Mouse (Mus musculus) limb, embryonic 11.5 days (tissue): Measurements from ENCODE around the gene Rragd. TPM values are rescaled to one million over a fixed set of nuclear protein-coding genes. Genes with fewer than 3 reads are reported as not detected.
"Not testable (repeated sequence)": the region's sequence is repeated elsewhere in the genome, so short reads cannot be mapped to it uniquely, and the experiment has no call there.

Experiments used
- ATAC-seq: fragments of 200-750 bp; cut with Nextera tagmentation; 2 replicates; pipeline ENCODE4 v1.8.0; 2017; ENCODE audit warnings: low read depth; ENCODE audit not compliant: insufficient number of reproducible peaks, low FRiP score, low TSS enrichment
- DNase-seq: peaks from one replicate; pipeline ENCODE4 v3.0.0-alpha.2; 2015; ENCODE audit warnings: low spot score
- H3K27ac ChIP-seq: fragments of 300-500 bp; sonication (generic); replicated peaks from 2 replicates; pipeline ENCODE4 v1.5.1; 2014; ENCODE audit warnings: low read depth, mild to moderate bottlenecking, low read length
- H3K27me3 ChIP-seq: fragments of 300-500 bp; sonication (generic); 2 replicates; pipeline ENCODE4 v1.6.1; 2014; ENCODE audit warnings: mild to moderate bottlenecking, low read length, mixed read lengths; ENCODE audit not compliant: control insufficient read depth, insufficient read depth
- H3K36me3 ChIP-seq: fragments of 300-500 bp; sonication (generic); 2 replicates; pipeline ENCODE4 v1.6.1; 2014; ENCODE audit warnings: mild to moderate bottlenecking, low read length, moderate library complexity, mixed read lengths; ENCODE audit not compliant: control insufficient read depth, insufficient read depth
- H3K4me1 ChIP-seq: fragments of 300-500 bp; sonication (generic); 2 replicates; pipeline ENCODE4 v1.6.1; 2014; ENCODE audit warnings: low read length, mixed read lengths; ENCODE audit not compliant: control insufficient read depth, insufficient read depth
- H3K4me2 ChIP-seq: fragments of 300-500 bp; sonication (generic); 2 replicates; pipeline ENCODE4 v1.6.1; 2014; ENCODE audit warnings: low read depth, mild to moderate bottlenecking, moderate library complexity; ENCODE audit not compliant: severe bottlenecking
- H3K4me3 ChIP-seq: fragments of 300-500 bp; sonication (generic); 2 replicates; pipeline ENCODE4 v1.5.1; 2014; ENCODE audit warnings: low read depth, low read length
- H3K9ac ChIP-seq: fragments of 300-500 bp; sonication (generic); 2 replicates; pipeline ENCODE4 v1.6.1; 2014; ENCODE audit warnings: mild to moderate bottlenecking, low read length
- H3K9me3 ChIP-seq: fragments of 300-500 bp; sonication (generic); 2 replicates; pipeline ENCODE4 v1.6.1; 2016; ENCODE audit warnings: low read length; ENCODE audit not compliant: control insufficient read depth
- WGBS: fragments of 180-500 bp; shearing (Covaris S2); extraction: QIAGEN DNeasy Blood & Tissue Kit; methylation state at CpG from one replicate; pipeline ENCODE4 v1.1.7; 2014; 5-methylcytosine and 5-hydroxymethylcytosine counted together
- polyA plus RNA-seq: library from polyadenylated mRNA; unstranded; fragments of >200 nt; fragmentation: Nextera tagmentation; extraction: Ambion mirVana; gene quantifications from 2 replicates; pipeline ENCODE4 v1.2.1, GENCODE M21; 2014

Rragd gene
- polyA plus RNA-seq, 1 experiment from 2014 or later = 25.8 TPM

DNA sequence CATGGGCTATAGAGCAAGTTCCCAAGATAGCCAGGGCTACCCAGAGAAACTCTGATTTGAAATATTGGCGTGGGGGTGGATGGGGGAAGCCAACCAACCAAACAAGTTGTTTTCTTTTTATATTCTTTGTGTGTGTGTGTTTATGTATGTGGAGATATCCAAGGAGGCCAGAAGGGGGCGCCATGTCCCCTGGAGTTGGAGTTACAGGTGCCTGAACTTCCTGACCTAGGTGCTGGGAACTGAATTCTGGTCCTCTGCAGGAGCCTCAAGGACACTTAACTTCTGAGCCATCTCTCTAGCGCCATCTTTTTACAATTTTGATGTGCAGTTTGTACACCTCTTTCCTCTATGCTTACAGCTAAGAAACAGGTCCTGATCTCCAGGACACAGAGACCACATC, 11.3 kb downstream of the Rragd start:
- no peak for DNase-seq

DNA sequence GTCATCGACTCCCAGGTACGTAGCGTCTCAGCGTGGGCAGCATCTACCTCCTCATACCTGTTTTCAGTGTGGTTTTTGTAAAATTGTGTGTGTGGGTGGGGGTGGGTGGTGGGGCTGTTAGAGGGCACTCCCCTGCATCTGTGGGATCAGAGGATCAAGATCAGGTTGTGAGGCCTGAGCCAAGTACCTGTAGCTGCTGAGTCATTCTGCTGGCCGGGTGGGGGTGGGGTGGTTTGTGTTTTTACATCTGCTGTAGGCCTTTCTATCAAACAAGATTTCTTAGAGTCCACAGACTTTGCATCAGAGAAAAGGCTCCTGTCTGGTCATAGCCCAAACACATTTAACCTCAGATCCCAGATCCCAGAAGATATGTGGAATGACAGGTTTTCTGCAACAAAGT, 13.2 kb downstream of the Rragd start:
- Histone ChIP-seq H3K27ac (no peak overlapping the region), H3K4me2 (no peak overlapping the region), H3K9me3 (no peaks in the 10 kb centered on the region), H3K9ac (no peak overlapping the region), H3K4me1 (no peaks in the 10 kb centered on the region), H3K27me3 (no peaks in the 10 kb centered on the region), H3K36me3 (no peaks in the 10 kb centered on the region), H3K4me3 (no peak overlapping the region)
- no peak for DNase-seq
- WGBS = 92% methylated on average over 5 of the region's 5 CpGs
- no peak for ATAC-seq

More for the DNA sequence above, 11.3 kb downstream of the Rragd start:
- no peaks in the 10 kb centered on the region for H3K36me3 ChIP-seq
- H3K4me2 ChIP-seq = no peak overlapping the region
- H3K27ac ChIP-seq = no peak overlapping the region
- no peak overlapping the region for H3K4me3 ChIP-seq
- 71% methylated on average over 3 of the region's 3 CpGs for WGBS
- H3K9ac ChIP-seq = no peak overlapping the region
- no peaks in the 10 kb centered on the region for H3K27me3 ChIP-seq
- H3K4me1 ChIP-seq = no peaks in the 10 kb centered on the region
- H3K9me3 ChIP-seq = no peaks in the 10 kb centered on the region
- no peak for ATAC-seq

DNA sequence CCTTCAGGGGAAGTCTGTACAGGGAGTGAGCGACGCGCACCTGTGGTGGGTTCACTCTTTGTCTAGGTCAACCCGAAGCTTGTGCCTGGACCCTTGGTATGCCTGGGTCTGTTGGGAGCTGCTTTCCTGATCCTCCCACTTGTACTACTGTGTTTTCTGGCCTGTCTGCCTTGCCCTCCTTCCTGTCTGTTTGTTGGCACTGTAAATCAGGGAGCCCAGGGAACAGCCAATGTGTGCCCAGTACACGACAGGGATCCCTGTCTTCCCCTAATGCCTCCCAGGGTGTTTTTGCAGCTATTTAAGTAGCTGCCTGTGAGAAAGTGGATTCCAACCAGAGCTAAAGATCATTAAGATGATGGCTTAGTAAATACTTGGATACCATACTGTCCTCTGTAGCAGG, 14.7 kb downstream of the Rragd start:
- Histone ChIP-seq H3K4me1 (no peaks in the 10 kb centered on the region), H3K9me3 (no peaks in the 10 kb centered on the region), H3K9ac (no peak overlapping the region), H3K4me2 (no peak overlapping the region), H3K27me3 (no peaks in the 10 kb centered on the region), H3K4me3 (no peak overlapping the region), H3K27ac (no peak overlapping the region), H3K36me3 (no peaks in the 10 kb centered on the region)
- 82% methylated on average over 5 of the region's 5 CpGs for WGBS
- ATAC-seq (no peak), DNase-seq (no peak)

DNA sequence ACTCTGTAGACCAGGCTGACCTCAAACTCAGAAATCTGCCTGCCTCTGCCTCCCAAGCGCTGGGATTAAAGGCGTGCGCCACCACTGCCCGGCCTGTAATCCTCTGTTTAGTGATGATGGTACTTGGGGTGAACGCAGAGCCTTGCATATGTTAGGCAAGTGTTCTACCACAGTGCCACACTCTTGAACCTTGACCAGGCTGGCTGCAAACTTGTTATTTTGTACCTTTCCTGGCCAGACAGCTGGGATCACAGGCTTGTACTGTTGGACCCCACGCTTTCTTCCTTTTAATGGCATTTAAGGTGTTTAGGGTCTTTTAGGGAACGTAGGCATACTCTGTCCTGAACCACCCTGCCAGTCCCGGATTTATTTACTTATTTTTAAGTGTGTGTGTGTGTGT, 16.2 kb downstream of the Rragd start:
- Histone ChIP-seq H3K27me3 (no peaks in the 10 kb centered on the region), H3K4me2 (no peak overlapping the region), H3K9ac (no peak overlapping the region), H3K4me3 (no peak overlapping the region), H3K27ac (no peak overlapping the region), H3K4me1 (no peaks in the 10 kb centered on the region), H3K36me3 (no peaks in the 10 kb centered on the region), H3K9me3 (no peaks in the 10 kb centered on the region)
- 90% methylated on average over 8 of the region's 8 CpGs for WGBS
- ATAC-seq (no peak), DNase-seq (no peak)

DNA sequence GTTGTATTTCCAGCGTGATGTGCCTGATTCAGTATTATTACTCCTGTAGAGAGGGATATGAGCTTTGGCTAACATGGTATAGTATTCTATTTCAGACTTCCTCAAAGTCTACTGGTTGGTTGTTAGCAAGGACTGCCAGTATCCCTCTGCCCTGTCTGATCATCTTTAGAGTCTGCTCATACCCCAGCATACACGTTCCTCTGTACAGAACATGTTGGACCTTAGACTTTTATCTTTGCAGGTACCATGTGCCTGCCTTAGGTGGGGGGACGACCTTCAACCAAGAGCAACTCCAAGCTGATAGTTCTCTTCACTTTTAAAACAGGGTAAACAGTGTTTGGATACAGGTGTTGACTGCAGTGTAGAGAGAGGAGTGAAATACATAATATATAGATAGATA, 19.2 kb downstream of the Rragd start:
- Histone ChIP-seq H3K27me3 (no peaks in the 10 kb centered on the region), H3K27ac (no peak overlapping the region), H3K4me2 (no peak overlapping the region), H3K4me1 (no peaks in the 10 kb centered on the region), H3K9ac (no peak overlapping the region), H3K4me3 (no peak overlapping the region), H3K36me3 (no peaks in the 10 kb centered on the region), H3K9me3 (no peaks in the 10 kb centered on the region)
- WGBS = 86% methylated on average over 3 of the region's 3 CpGs
- DNase-seq (no peak), ATAC-seq (no peak)

DNA sequence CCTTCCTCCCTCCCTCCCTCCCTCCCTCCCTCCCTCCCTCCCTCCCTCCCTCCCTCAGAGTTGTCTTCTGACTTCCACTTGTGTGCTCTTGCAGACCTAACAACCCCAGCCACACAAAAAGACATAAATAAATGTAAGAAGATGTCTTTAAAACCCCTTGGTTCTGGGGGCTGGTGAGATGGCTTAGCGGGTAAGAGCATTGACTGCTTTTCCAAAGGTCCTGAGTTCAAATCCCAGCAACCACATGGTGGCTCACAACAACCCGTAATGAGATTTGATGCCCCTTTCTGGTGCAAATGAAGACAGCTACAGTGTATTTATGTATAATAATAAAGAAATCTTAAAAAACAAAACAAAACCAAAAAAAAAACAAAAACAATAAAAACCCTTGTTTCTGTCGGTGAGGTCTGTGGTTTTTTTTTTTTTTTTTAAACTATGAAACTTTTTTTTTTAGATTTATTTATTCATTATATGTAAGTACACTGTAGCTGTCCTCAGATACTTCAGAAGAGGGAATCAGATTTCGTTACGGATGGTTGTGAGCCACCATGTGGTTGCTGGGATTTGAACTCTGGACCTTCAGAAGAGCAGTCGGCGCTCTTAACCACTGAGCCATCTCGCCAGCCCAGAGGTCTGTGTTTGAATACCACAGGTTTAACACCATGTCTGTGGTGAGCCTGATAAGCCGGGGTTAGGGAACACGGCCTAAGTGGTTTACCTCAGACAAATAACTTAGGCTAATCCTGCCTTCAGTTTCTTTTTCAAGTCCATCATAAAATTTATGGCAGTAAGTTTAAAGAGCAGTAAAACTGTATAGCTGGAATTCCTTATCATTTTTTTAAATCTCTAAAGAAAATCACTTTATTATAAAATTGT, 23.0 kb downstream of the Rragd start:
- H3K27ac ChIP-seq, H3K4me2 ChIP-seq, H3K9ac ChIP-seq, H3K27me3 ChIP-seq, ATAC-seq, H3K36me3 ChIP-seq, H3K9me3 ChIP-seq, H3K4me1 ChIP-seq, H3K4me3 ChIP-seq, DNase-seq: not testable (repeated sequence)
- 82% methylated on average over 10 of the region's 10 CpGs for WGBS

DNA sequence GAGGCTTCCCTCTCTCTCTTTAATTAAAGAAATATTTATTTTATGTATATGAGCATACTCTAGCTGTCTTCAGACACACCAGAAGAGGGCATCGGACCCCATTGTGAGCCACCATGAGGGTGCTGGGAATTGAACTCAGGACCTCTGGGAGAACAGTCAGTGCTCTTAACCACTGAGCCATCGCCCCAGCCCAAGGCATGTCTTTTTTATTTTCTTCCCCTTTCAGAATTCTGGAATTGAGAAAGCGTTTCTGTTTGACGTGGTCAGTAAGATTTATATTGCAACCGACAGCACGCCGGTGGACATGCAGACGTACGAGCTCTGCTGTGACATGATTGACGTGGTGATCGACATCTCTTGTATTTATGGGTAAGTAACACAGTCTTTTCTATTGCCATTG, 24.0 kb downstream of the Rragd start:
- no peak overlapping the region for H3K9ac ChIP-seq
- WGBS = 89% methylated on average over 11 of the region's 11 CpGs

DNA sequence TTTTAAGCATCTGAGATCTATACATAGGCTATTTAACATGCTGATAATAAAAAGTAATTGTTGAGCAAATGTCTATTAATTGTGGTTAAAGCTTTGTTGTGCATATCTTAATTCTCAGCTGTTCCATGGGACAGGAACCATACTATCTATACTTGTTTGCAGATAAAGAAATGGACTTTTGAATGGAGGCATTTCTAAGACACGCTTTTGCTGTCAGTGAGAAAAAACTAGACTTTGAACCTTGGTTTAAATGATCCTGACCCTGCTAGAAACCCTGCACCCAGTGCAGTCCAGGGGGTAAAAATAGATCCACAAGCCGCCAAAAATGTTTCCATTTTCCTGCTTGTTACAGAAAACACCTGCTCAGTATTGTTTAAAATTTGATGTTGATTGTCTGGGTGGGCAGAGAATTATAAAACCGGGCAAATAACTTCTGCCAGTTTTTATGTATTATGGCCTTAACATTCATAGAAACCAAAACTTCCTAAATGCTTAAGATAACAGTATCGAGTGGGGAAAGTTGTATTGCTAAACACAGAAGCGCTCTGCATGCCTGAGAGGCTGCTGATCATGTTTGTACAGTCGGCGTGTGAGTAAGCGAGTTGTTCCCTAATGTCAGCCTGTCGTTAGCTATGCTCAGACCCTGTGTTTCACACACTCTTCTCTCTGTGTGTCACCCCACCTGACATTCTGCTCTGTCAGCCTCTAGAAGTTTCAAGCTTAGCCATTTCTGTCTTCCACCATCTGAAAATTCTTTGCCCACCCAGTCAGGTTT, 24.8 kb downstream of the Rragd start:
- Histone ChIP-seq H3K9me3 (no peaks in the 10 kb centered on the region), H3K36me3 (no peaks in the 10 kb centered on the region; the same call in 1 of the 2 replicates), H3K27me3 (no peaks in the 10 kb centered on the region), H3K4me2 (no peak overlapping the region), H3K4me1 (no peaks in the 10 kb centered on the region), H3K4me3 (no peak overlapping the region), H3K9ac (no peak overlapping the region), H3K27ac (no peak overlapping the region)
- ATAC-seq (no peak), DNase-seq (no peak)
- 91% methylated on average over 9 of the region's 9 CpGs for WGBS

More for the DNA sequence above, 24.0 kb downstream of the Rragd start:
- Histone ChIP-seq H3K27ac (no peak overlapping the region), H3K27me3 (no peaks in the 10 kb centered on the region), H3K9me3 (no peaks in the 10 kb centered on the region), H3K4me2 (no peak overlapping the region), H3K36me3 (no peaks in the 10 kb centered on the region; the same call in 1 of the 2 replicates), H3K4me1 (no peaks in the 10 kb centered on the region), H3K4me3 (no peak overlapping the region)
- DNase-seq (no peak), ATAC-seq (no peak)
